Mouse (Mus musculus) embryonic fibroblast, embryonic 13.5 days (primary cell): Measurements from ENCODE around the gene Cdk5rap1.

ENCODE experiments used
- CTCF ChIP-seq: IDR thresholded peaks from 2 replicates; pipeline ENCODE4 v1.5.1; 2011; ENCODE audit warnings: mild to moderate bottlenecking, control low read depth, low read length, moderate library complexity, borderline replicate concordance; ENCODE audit not compliant: insufficient read depth
- POLR2A ChIP-seq: IDR thresholded peaks from 2 replicates; pipeline ENCODE4 v1.6.1; 2011; ENCODE audit warnings: low read depth, mild to moderate bottlenecking, control low read depth, low read length, moderate library complexity

DNA sequence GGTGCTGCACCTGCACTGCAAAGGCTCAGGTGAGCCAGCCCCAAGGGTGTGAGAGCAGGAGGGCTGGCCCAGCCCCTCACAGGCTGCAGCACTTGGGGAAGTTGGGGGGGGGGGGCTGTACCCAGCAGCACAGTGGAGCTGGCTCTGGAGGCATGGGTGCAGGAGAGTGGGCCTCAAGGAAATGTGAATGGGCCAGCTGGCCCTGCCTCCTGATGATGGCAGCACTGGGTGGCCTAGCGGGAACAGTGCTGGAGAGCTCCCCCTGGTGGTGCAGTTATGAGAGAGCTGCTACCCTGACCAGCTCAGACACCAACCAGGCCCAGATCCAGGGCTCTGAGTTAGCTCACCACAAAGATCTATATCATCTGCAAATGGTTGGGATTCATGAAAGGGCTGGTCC is 72.3 kb downstream of the Cdk5rap1 start:
- TF ChIP-seq POLR2A (no peak), CTCF (peak; percentile 88)
